Mouse (Mus musculus) gastrocnemius, adult 18-20 months (tissue): ENCODE measurements at regions not wholly inside any gene's neighbourhood (a gene's known extent, or its start where the extent isn't known, plus 50 kb on each side); places are given as distances from the start of the nearest gene placed in this dataset.

Source experiments
- DNase-seq: peaks from one replicate; pipeline ENCODE4 v3.0.0; 2021; ENCODE audit warnings: low spot score

GRCm38 (mm10) chr14:78375746-78376495 is 68.1 kb upstream of the Tnfsf11 start:
- no peak for DNase-seq

- DNase-seq, result no peak
Observed at GRCm38 (mm10) chr14:78372102-78372501, 64.3 kb upstream of the Tnfsf11 start.

DNA sequence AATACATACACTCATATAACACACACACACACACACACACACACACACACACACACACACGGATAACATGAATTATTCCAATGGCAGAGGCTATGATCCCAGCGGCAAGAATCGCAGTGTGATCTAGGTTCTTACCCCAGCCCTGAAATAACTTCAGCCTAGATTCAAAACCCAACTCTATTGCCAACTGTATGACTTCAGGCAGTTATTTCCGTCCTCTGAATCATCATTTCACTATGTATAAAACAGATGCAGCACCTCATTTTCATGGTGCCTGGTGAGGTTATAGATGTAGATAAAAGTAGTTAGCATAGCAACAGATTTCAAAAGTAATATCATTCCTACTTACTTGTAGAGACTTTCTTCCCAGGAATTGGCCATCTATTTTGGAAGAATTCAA is 61.0 kb upstream of the Tnfsf11 start:
- DNase-seq, result no peak

- no peak for DNase-seq
Observed at GRCm38 (mm10) chr14:78364822-78365221, 57.0 kb upstream of the Tnfsf11 start.

- DNase-seq, result no peak
Observed at GRCm38 (mm10) chr14:78363123-78363522, 55.3 kb upstream of the Tnfsf11 start.
